Mouse (Mus musculus) layer of hippocampus, adult 2 months (tissue): ENCODE results near the gene Sec22b. TPM values are rescaled to one million over a fixed set of nuclear protein-coding genes. Genes with fewer than 3 reads are reported as not detected.

ENCODE experiments used
- DNase-seq, 2 experiments: peaks; one replicate each; pipeline ENCODE4 v3.0.0; 2022; ENCODE audit warnings: low spot score in 2 of 2
- H3K27ac ChIP-seq: fragments of 200-600 bp; 2 replicates; pipeline ENCODE4 v1.8.1; 2022
- H3K4me3 ChIP-seq: fragments of 200-600 bp; 2 replicates; pipeline ENCODE4 v1.8.1; 2022; ENCODE audit warnings: mild to moderate bottlenecking
- CTCF ChIP-seq: fragments of 200-600 bp; conservative IDR thresholded peaks from 2 replicates; pipeline ENCODE4 v1.8.1; 2022; ENCODE audit warnings: antibody characterized with exemption, mild to moderate bottlenecking, moderate library complexity
- total RNA-seq, 2 experiments: library from RNA; stranded (reverse); gene quantifications; 2 replicates each; pipeline ENCODE4 v1.2.3; 2021

Sec22b gene
- total RNA-seq, 2 experiments from 2014 or later = 78.3 to 81.7 TPM

GRCm38 (mm10) chr3:97927322-97927721 is 26.3 kb downstream of the Sec22b start:
- TF ChIP-seq CTCF = no peak
- Histone ChIP-seq H3K4me3 (no peak overlapping the region), H3K27ac (no peak overlapping the region)
- DNase-seq = no peak

GRCm38 (mm10) chr3:97928968-97929858 is 28.2 kb downstream of the Sec22b start:
- Histone ChIP-seq H3K27ac (no peak overlapping the region), H3K4me3 (no peak overlapping the region)
- peak; percentile 73 to 83 for DNase-seq
- TF ChIP-seq CTCF = peak; percentile 85

GRCm38 (mm10) chr3:97930141-97930786 is 29.3 kb downstream of the Sec22b start:
- TF ChIP-seq CTCF = peak; percentile 40
- Histone ChIP-seq H3K4me3 (no peak overlapping the region), H3K27ac (no peak overlapping the region)
- no peak for DNase-seq

GRCm38 (mm10) chr3:97930787-97931158 is 29.8 kb downstream of the Sec22b start:
- no peak for DNase-seq
- Histone ChIP-seq H3K27ac (no peak overlapping the region), H3K4me3 (no peak overlapping the region)
- TF ChIP-seq CTCF = no peak

GRCm38 (mm10) chr3:97931310-97931885 is 30.4 kb downstream of the Sec22b start:
- H3K4me3 ChIP-seq = no peak overlapping the region
- H3K27ac ChIP-seq = peak overlapping the region; percentile 40; the same call in 1 of the 2 replicates
- DNase-seq = peak; percentile 34
- TF ChIP-seq CTCF = no peak

- Histone ChIP-seq H3K27ac (peak overlapping the region; percentile 40; the same call in 1 of the 2 replicates), H3K4me3 (no peak overlapping the region)
- no peak for DNase-seq
- no peak for TF ChIP-seq CTCF
These were observed 31.1 kb downstream of the Sec22b start for GRCm38 (mm10) chr3:97932131-97932530.

GRCm38 (mm10) chr3:97932771-97933170 is 31.8 kb downstream of the Sec22b start:
- Histone ChIP-seq H3K27ac (no peak overlapping the region), H3K4me3 (no peak overlapping the region)
- TF ChIP-seq CTCF = no peak
- no peak for DNase-seq

GRCm38 (mm10) chr3:97933251-97933650 is 32.3 kb downstream of the Sec22b start:
- DNase-seq = no peak
- H3K27ac ChIP-seq = peak overlapping the region; percentile 23; the same call in 1 of the 2 replicates
- no peak overlapping the region for H3K4me3 ChIP-seq
- no peak for TF ChIP-seq CTCF

GRCm38 (mm10) chr3:97933811-97934210 is 32.8 kb downstream of the Sec22b start:
- TF ChIP-seq CTCF = no peak
- no peak for DNase-seq
- Histone ChIP-seq H3K4me3 (no peak overlapping the region), H3K27ac (peak overlapping the region; percentile 23; the same call in 1 of the 2 replicates)

GRCm38 (mm10) chr3:97934331-97935300 is 33.6 kb downstream of the Sec22b start:
- no peak for DNase-seq
- no peak overlapping the region for H3K4me3 ChIP-seq
- TF ChIP-seq CTCF = no peak
- H3K27ac ChIP-seq = no peak overlapping the region

GRCm38 (mm10) chr3:97937068-97937944 is 36.3 kb downstream of the Sec22b start:
- H3K4me3 ChIP-seq = no peak overlapping the region
- TF ChIP-seq CTCF = peak; percentile 22
- no peak overlapping the region for H3K27ac ChIP-seq
- no peak for DNase-seq

- DNase-seq = no peak
- H3K27ac ChIP-seq = no peak overlapping the region
- no peak overlapping the region for H3K4me3 ChIP-seq
- TF ChIP-seq CTCF = no peak
These were observed 36.9 kb downstream of the Sec22b start for GRCm38 (mm10) chr3:97937945-97938266.
